Mouse (Mus musculus) urinary bladder, postnatal 25 days (tissue): ENCODE measurements at regions not wholly inside any gene's neighbourhood (a gene's known extent, or its start where the extent isn't known, plus 50 kb on each side); places are given as distances from the start of the nearest gene placed in this dataset.

ENCODE experiments used
- DNase-seq: peaks from one replicate; pipeline ENCODE4 v3.0.0; 2022; ENCODE audit warnings: low spot score

DNA sequence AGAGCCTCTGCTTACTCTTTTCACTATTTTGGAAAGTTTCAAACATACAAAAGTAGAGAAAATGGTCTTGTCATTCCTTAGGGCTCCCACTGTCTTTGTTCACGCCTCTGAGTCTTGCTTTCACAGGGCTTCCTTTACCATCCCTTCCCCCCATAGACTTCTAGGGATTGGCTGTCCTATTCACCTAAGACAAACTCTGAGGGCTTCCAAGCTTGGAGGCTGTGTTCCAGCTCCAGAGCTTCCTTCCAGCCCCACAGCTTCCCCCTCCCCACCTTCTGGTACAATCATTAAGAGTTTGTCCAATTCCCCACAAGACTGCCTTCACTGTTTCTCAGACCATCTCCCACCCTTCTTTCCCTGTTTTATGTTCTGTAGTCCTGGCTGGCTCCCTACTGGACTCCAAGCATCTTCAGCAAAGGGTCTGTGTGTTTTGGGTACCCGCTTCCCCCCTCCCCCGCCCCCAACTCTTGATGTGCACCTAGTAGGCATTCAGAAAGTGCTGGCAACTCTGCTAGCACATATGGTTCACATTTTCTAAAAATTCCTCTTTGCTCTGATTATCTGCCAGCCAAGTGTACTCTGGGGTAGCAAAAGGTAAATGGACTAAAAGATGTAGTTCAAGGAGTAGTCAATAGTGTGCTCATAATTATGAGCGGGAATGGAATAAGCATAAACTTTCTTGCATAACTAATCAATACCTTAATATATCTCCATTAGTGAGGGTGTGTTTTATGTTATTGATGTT is 344.0 kb downstream of the Slc4a3 start:
- DNase-seq = no peak

DNA sequence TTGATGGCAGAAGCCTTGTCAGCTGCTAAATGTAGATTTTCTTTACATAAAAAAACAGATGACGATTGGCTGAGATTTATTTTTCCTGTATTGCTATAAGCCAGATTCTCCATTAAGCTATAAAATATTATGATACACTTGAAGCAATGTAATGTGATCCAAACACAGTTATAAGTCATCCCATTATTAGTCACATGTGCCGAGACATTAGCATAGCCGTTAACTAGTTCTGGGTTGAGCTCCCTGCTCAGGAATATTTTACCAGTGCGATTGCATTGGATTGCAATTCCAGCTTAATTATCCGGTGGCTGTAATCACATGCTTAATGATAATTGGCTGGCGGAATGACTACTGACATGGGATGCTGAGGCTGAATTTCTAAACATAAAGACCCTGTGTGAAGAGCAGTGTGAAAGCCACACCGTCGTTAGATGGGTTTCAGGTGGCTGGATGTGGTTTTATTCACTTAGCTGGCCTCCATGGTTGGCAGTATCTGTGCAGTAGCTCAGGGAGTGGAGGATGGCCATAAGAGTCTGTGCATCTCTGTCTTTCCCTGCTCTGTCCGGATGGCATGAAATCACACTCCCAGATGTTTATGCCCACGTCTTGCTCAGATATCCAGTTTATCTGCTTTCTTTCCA is 344.7 kb downstream of the Slc4a3 start:
- no peak for DNase-seq

DNA sequence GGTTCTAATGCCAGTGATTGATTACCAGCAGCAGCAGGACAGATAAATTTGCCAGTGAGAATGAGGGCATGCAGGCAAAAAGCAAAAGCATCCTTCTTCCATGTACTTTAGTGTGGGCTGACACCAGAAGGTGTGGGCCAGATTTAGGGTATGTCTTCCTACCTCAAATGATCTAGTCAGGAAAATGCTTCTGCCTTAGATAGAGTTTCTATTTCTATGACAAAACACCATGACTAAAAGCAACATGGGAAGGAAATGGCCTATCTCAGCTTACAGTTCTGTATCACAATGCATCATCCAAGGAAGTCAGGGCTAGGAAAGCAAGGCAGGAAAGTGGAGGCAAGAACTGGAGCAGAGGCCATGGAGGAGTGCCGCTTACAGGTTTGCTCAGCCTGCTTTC is 349.5 kb downstream of the Slc4a3 start:
- DNase-seq = no peak

DNA sequence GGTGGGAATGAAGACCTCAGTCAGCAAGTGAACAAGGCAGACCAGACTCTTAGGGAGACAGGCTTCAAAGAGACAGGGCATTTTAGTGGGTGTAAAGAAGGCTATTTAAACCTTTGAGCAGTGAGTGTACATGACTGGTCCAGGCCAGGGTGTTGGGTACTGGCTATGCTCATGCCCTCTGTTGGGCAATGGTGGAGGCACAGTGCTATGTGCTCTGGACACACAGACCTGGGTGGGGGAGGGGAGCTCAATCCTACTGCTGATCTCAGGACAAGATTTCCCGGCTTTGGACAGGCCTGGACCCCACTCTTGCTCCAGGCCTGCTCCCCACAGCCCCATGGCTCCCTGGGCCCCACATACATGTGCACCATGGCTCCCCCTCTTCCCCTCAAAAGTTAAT is 355.1 kb downstream of the Slc4a3 start:
- DNase-seq = no peak

DNA sequence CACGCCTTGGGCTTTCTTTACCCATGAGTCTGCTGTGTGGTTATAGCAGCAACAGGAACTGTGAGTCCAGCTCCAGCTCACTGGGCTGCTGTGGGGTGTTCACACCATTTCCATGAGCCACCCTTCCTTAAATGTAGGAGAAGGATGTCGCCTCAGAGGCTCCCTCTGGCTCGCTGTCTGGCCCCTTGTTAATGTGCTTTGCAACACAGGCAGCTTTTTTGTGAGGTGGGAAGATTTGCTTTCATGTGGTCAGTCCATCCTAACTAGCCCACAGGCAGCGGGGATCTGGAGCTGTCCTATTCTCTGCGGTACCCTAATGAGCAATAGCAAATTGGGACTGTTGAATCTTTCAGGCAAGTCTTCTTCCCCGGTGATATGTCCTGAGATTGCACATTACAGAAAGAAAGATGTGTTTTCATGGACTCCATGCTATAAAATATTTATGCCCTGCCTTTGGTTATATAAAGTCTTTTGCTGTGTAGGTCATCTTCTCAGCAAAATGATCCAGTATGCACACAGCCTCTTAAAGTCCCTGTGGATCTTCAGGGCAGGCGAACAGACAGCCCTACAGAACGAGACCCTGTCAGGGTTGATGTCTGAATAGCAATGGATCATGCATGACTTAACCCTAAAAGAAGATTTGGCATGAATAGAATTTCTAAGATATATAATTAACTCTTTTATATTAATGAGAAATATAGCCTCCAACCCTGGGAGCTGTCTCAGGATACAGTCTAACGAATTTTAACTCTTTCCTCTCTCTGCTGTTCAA is 359.8 kb downstream of the Slc4a3 start:
- DNase-seq = no peak

DNA sequence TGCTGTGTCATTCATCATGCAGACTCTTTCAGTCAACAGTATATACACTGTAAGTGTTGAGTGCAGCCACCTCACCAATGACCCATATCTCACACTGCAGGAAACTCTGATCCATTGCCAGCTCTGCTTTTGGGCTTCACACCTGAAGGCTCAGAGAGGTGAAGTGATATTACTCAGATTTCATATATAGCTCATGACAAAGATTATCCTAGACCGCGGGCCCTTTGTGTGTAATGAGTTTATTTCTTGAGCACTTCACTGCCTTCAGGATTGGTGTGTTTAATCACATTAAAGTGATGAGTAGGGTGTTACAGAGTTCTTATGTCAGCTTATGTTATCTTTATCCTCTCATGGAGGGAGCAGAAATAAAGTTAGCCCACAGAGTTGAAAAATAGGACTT is 369.2 kb downstream of the Slc4a3 start:
- DNase-seq = no peak

DNA sequence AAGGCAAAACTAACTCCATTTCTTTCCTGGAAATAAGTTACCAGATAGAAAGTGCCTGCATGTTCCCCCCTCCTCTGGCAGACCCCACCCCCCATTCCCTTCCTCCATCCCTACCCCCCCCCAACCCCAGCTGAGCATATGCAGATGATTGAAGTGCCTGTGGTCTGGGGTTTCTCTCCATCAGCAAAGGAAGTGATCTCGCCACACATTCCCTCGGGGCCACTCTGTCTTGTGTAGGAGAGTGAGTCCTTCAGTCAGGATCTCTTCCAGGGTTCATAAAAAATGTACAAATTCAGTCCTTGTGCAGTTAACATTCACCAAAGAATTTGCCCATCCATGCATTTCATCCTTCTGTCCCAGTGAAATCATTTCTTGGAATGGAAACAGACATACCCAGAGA is 370.1 kb downstream of the Slc4a3 start:
- DNase-seq = no peak

DNA sequence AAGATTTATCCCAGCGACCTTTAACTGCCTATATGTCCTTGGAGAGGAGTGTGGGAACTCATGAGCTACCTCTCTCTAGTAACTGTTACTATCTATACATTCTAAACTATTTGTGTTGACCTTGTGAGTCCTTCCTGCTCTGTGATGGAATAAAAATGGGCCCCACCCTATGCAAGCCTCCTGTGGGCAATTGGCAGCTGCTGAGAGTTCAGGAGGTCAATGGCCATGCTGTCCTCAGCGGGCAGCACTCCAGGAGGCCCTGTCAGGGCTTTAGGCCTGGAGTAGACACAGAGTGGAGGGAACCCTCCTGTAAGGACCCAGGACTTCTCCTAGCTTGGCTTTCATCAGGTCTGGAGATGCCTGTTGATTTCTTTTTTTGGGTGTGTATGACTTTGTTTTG is 373.1 kb downstream of the Slc4a3 start:
- no peak for DNase-seq

DNA sequence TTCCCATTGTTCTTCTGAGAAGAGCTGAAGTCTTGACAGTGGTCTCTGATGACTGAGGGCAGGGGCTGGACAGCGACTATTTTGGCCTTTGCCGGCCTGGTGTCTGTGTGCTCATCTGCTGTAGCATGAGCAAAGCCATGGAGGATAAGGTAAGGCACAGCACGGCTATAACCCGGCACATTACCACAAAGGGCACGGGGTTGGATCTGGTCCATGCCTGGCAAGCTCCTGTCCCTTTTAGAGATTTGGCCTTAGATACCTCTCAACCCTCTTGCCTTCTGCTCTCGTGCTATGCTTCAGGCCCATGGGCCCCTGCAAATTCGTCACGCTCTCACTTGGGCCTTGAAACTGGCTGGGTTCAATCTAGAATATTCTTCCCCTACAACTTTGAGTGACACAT is 379.0 kb downstream of the Slc4a3 start:
- peak; percentile 7 for DNase-seq

DNA sequence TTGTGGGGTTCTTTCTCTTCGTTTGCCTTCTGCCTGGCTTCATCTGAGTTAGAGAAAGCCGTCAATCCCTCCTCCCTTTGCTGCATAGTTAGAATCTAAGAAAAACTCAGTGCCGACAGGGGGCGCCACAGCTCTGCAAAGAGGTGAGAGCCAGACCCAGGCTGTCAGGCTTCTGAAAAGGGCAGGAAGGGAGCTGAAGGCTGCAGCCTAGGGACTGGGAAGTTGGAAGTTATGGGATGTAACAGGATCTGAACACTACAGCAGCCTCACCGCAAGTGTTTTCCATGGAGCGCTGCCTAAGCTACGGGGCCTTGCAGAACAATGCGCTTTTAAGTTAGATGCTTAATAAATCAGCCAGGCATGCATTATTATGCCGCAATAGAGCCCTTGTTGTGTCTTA is 379.7 kb downstream of the Slc4a3 start:
- peak; percentile 92 for DNase-seq

DNA sequence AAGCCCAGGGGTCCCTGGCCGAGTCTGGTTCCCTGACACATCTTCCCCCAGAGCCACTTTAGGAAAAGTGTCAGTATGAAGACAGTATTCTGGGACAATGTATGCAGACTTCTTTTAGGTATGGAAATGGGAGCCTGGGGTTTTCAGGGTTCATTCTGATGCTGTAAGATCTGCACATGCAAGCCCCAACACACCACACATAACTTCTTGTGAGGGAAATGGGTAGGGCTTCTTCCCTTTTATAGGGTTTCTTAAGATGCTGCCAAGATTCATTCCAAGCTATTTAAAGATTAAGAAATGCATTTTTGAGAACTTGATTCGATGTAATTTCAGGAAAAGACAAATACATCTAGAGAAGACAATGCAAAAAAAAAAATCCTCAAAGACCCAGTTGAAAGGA is 385.8 kb downstream of the Slc4a3 start:
- DNase-seq = no peak

DNA sequence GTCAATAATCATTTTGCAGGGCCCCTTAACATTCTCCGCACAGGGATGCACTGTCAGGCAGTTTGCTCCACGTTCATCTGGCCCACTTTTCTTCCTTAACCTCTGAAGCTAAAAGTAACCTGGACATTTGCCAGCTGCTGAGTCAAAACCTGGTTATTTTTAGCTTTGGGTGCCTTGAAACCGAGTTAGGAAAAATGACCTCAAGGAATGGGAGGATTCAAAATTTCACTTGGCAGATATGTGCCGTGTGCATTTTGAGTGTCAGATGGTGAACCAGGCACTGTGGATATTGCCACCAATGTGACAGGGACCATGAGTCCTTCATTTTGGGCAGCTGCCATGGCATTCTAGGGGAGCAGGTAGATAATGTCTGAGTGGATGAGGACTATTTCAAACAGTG is 387.8 kb downstream of the Slc4a3 start:
- DNase-seq = no peak

DNA sequence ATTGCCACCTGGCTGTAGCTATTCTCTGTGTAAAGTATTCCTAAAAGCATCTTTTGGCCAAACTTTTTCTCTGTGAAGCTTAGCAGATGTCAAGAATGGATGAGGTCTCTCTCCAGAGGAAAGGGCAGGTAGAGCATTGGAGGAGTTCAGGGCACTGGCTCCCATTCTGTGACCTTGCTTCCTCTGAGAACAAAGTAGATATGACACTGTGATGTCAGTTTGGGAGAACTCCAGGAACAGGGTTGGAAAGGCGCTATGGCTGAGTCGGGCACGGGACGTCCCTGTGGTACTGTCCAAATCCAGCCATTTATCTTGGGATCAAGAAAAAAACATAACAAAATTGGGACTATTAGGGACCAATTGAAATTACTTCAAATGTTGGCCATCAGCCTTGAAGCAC is 388.7 kb downstream of the Slc4a3 start:
- no peak for DNase-seq

DNA sequence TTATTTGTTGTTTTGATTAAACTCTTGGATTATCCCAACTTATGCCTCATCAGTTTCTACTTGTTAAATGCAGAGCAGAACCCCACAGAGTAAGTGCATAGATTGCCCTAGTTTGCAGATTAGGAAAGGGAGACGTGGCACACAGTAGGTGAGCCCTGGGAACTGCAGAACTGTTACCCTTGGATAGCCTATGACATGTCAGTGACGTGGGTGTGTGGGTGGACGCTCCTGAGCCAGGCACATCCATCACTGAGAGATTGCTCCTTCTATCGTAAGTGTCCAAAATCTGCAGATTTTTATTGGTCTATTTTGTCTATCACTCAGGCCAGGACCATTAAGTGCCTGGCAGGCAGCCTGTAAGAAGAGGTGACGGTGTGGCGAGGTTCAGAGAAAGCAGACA is 389.8 kb downstream of the Slc4a3 start:
- no peak for DNase-seq

DNA sequence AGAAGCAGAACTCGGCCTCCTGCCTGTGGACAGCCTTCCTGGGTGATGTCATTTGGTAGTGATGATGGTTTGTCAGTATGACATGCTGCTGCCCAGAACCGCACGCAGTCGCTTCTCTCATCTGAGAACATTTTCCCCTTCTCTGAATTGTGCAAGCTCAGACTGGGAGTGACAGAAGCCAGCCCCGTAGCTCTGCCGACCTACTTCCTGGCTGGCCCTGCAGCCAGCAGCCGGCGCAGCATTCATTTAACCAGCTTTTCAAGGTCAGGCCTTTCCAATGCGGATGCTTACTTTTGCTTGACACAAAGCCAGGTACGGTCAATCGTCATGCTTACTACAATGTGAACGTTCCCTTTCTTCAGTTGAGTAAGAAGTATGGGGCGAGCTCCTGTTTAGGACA is 390.5 kb downstream of the Slc4a3 start:
- no peak for DNase-seq

DNA sequence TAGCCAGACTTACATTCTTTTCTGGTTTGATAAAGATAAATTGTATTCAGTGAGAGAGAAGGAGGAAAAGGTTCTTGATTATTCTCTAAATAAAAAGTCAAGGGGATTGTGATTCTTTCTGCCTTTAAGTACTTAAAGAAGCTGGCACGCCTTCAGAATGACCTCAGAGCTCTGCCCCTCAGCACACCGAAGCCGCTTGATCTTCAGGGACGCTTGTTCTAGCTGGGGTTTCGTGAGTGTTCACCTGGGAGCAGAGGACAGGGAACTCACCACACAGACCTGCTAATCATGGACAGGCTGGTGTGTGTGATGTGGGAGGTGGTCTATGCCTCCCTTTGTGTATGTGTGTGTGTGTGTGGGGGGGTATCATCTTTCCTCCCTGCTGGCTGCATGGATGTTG is 391.3 kb downstream of the Slc4a3 start:
- no peak for DNase-seq

DNA sequence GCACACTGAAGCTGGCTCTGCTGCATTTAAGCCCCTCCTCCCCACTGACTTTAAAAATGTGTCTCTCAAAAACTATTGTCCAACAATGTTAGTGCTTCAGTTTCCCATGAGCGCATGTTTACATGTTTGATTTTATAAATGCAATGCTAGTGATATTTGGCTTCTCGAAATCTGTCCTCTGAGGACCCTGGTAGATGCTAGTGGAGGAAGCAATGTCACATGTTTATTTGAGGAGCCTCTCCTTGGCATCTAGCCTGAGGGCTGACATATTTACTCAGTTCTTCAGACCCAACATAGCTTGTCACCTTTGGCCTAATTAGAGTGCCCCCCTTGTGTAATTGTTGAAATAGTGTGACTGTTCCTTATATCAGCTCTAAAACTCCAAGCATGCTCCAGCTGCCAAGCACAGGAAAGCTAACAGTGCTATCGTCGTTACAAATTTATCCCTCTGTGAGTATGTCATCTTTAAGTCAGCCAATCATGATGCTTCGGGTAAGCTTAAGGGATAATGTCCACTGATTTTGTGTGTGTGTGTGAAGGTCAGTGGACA is 400.3 kb downstream of the Slc4a3 start:
- DNase-seq = no peak

DNA sequence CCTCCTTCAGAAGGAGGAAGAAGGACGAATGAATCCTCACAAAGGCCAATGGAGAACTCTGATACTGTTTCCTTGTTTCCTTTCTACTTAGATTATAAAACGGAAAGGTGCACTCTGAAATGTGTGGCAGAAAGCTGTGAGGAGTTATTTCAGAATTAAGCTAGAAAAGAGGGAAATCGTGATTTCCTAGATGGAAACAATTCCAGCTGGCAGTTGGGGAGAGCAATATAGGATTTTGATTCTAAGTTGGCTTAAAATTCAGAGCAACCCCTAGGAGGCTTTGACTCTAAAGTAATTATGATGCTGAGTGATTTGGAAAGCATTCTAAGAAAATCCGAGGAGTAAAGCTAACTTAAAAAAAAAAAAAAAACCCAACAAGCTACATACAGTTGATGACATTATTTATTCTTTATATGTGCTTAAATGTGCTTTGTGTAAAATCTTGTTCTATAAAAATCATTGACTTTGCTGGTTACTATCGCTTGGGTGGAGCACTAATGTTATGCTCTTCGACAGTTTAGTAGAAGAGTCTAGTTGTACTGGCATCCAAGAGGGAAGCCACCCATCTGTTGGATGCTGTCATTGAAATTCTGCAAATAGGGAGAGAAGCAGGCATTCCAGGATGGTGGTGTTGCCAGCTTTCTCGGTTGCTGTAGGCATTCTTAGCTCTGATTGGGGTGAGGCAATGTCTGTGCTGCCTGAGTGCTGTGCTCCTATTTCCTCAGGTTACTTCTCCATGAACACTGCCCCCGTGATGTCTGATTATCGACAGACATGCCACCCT is 432.3 kb downstream of the Slc4a3 start:
- no peak for DNase-seq

DNA sequence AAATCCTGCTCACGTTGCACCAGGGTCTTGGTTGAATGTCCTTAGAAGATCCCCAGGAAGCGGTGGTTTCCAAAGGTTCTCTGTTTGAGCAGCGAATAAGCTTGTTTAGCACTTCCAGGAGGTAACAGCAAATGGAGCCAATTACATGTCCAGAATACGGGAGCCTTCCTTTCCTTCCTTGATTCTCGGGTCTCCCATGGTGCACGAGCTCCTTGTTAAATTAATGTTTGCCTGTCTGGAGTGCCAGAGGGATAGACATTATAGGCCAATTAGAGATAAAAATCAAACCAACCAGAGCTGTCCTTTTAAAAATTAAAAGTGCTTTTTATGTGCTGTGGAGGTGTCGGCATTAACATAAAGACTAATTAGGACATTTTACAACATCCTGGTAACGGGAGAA is 437.0 kb downstream of the Slc4a3 start:
- DNase-seq = no peak

DNA sequence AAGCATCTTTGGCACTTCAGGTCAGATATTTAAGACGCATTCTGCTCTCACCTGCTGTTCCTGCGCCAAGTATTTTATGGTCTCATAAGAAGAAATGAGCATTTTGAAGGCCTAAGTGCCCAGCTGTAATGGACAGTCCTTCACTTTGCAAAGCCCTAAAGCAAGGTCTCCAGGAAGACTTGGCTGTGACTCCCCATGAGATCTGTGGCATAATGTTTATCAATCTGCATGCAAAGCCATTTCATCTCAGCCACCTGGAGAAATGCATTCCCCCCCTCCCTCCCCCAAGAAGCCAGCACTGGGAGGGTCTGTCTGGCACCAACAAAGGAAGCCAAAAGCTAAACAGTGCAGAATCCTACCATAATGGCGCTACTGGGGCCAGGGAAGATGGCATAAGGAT is 437.4 kb downstream of the Slc4a3 start:
- DNase-seq = no peak

DNA sequence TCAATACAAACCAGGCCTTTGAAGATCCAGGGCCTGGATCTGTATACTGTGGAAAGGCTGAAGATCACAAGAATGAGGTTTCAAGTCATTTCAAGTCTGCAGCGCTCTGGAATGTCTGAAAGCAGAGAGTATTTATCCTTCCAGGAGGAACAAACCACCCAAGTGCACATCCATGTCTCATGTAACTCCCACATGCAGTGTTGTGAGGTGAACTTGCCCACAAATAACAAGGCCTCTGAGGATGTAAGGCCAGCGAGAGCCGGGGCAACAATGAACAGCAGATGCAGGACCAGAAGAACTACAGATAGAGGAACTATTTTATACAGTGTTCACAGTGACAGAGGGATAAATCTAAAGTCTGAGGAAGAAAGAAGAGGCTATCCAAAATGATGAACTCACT is 442.4 kb downstream of the Slc4a3 start:
- no peak for DNase-seq

DNA sequence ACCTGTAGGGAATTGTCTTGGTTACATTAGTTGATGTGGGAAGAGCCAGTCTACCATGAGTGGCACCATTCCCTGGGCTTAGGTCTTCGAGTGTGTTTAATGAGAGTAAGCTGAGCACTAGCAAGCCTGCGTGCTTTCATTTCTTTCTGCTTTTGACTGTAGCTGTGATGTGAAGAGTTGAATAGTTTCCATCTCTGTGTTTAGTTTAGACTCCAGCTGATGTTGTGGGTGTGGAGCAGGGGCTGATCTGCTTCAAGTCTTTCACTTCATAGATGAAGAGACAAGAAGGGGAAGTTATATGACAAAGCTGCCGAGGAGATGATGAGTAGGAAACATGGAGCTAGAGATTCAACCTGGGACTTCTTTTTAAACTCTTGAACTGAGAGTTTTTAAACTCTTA is 446.0 kb downstream of the Slc4a3 start:
- DNase-seq = no peak
